Mouse (Mus musculus): Measurements from ENCODE around the gene Atad2b.
A peak's percentile ranks its signal among the peaks of the same experiment; 100 is the strongest.
"Not testable (repeated sequence)": the region's sequence is repeated elsewhere in the genome, so short reads cannot be mapped to it uniquely, and the experiment has no call there.

The Atad2b gene

DNA sequence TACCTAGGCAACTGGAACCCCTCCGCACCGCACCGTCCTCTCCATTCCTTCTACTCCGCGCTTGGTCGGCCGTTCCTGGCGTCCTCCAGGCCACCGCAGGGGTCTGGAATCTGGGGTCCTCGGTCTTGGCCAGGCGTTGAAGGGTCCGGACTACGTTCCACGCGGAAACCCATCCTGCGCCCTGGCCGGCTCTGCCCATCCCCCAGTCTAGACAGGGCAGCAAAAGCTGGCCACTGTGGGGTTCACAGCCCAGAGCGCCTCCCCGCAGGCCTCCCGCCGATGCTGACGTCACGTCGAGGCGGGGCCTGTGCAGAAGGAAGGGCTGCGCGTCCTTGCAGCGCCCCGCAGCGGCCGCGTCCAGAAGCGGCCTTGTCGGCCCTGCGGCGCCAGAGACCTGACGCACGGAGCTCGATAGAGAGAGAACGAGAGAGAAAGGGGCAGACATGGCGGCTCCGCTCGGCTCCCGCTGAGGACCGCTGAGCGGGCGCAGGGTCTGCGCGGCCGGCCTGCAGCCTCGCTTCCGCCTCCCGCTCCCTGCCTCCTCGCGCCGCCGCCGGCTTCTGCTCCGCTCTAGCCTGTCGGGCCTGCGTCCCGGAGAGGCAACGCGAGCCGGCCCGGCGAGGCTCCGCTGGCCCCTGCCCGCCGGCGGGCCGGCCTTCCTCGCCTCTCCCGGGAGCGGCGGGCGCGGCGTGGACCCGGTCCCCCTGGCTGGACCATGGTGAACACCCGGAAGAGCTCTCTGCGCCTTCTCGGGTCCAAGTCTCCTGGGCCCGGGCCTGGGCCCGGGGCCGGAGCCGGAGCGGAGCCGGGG is at the start of gene Atad2b:
TSS of gene Atad2b (plus strand) at position 360 of the 811 bp plus-strand sequence.
- DNase-seq (ENCODE audit: low spot score in 2 of 2), result peak; percentile 96 to 97

GRCm38 (mm10) chr12:4868924-4869323 is 48.2 kb upstream of the Atad2b start:
- no peak for DNase-seq (ENCODE audit: low spot score in 2 of 2)

GRCm38 (mm10) chr12:4871260-4871659 is 45.9 kb upstream of the Atad2b start:
- DNase-seq (ENCODE audit: low spot score in 2 of 2), result no peak

- DNase-seq (ENCODE audit: low spot score in 2 of 2), result no peak
Measured at GRCm38 (mm10) chr12:4872273-4872672, 44.9 kb upstream of the Atad2b start.

GRCm38 (mm10) chr12:4872983-4873477 is 44.1 kb upstream of the Atad2b start:
- DNase-seq (ENCODE audit: low spot score in 2 of 2), result no peak

DNA sequence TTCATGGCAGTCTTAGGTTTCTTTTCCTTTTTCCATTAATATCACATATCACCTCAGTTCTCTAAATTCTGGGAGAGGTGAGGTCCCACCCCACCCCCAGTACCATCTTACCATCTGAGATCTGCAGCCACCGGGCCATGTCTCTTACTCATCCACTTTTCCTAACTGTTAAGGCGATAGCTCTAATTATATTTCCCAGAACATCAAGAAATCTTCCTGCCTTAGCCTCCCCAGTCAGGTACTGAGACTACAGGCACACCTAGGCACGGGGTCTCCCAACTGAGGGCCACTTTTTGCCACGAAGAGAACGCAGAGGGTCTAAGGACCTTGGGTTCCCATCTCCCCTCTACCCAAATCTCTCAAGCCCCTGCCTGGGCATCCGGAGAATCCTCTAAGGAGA is 43.6 kb upstream of the Atad2b start:
- no peak for DNase-seq (ENCODE audit: low spot score in 2 of 2)

DNA sequence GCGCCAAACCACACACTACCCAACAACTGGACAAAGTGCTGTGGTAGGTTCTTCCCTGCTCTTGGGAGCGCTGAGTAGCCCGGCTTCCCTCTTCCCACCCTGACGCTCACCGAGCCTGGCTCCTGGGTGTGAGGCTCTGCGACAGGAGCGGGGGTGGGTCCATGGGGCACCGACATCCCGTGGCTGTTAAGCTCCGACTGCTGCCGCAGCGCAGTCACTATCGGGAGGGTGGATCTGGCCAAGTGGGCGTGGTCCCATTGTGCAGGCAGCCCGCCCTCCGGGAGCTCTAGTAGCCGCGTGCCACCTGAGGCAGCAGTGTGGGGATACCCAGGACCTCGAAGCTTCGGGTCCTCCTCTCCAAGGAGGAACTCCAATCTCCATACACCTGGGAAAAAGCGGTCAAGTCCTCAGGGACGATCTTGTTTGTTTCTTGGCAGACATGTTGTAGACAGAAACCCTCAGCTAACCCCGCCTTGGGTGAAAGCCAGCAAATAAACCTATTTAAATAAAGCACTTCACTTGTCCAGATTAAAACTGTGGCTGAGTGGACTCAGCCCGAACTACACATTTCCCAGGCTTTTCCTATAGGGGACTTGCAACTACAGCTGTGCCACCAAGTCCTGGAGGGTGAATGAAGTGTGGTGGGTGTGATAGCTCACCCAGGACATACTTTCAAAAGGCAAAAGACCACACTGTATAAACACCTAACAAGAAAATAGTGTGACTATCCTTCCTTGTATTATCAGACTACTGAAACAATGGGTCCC is 42.8 kb upstream of the Atad2b start, which contains the start of gene Mfsd2b:
TSS of gene Mfsd2b (minus strand) at position 199 of the 767 bp plus-strand sequence.
- DNase-seq (ENCODE audit: low spot score in 2 of 2), result peak; percentile 21 to 28

DNA sequence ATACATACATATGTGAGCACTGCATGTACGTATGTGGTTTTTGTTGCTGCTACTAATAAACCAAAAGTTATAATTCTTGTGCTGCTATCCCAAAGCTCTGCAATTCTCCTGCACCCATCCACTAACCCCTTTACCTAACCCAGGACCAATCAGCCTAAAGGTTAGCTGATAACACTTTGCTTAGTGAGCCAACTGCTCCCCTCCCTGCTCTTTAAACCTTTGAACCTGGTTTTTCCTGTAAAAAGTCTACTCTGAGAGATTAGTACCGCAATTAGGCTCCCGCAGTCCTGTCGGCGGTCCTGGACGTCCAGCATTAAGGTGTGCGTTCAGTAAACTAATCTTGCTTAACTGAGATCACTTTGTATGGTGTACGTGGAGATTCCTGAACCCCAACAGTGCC is 41.5 kb upstream of the Atad2b start:
- DNase-seq (ENCODE audit: low spot score in 2 of 2), result no peak

GRCm38 (mm10) chr12:4878296-4878783 is 38.8 kb upstream of the Atad2b start:
- no peak for DNase-seq (ENCODE audit: low spot score in 2 of 2)

GRCm38 (mm10) chr12:4879048-4879447 is 38.1 kb upstream of the Atad2b start:
- DNase-seq (ENCODE audit: low spot score in 2 of 2), result no peak

DNA sequence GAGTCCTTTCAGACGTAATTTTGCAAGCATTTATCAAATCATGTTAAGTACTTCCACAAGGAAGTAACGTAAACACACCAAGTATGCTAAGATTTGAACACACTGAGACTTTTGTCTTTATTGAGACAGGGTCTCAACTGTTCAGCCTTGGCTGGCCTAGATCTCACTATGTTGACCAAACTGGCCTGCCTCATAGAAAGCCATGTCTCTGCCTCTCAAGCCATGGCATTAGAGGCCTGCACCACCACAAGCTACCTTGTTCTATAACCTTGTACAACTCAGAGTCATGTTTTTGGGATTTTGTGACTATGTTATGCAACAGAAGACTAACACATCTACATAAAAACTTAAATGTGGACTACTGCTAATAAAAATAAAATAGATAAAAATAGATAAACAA is 35.1 kb upstream of the Atad2b start:
- no peak for DNase-seq (ENCODE audit: low spot score in 2 of 2)

GRCm38 (mm10) chr12:4885062-4885461 is 32.1 kb upstream of the Atad2b start:
- no peak for DNase-seq (ENCODE audit: low spot score in 2 of 2)

- not testable (repeated sequence) for DNase-seq (ENCODE audit: low spot score in 2 of 2)
Measured at GRCm38 (mm10) chr12:4886581-4886980, 30.6 kb upstream of the Atad2b start.

DNA sequence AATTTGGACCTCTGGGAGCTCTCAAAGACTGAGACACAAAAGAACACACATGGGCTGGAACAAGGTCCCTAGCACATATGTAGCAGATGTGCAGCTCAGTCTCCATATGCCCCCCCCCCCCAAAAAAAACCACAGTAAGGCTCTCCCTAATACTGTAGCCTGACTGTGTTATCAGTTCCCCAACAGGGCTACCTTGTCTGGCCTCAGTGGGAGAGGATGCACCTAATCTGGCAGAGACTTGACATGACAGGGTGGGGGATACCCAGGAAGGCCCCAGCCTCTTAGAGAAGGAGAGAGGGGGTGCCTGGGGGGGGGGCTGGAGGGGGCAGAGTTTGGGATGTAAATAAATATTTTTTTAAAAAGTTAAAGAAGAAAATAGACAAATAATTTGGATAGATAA is 28.4 kb upstream of the Atad2b start:
- DNase-seq (ENCODE audit: low spot score in 2 of 2), result no peak

DNA sequence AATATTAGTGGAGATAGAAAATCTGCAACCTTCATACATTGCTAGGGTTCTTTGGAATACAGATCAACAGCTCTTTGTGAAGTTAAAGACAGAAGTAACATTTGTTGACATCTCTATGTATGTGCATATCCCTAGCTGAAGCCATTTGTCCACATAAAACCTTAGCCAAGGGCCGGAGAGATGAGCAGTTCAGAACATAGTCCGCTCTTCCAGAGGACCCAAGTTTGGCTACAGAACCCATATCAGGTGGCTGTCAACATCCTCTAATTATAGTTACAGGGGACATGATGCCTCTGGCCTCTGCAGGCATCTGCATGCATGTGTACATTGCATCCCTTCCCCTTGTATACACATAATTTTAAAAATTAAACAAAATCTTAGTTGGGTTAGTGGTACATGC is 27.9 kb upstream of the Atad2b start:
- no peak for DNase-seq (ENCODE audit: low spot score in 2 of 2)

GRCm38 (mm10) chr12:4889891-4890290 is 27.3 kb upstream of the Atad2b start:
- DNase-seq (ENCODE audit: low spot score in 2 of 2), result no peak

DNA sequence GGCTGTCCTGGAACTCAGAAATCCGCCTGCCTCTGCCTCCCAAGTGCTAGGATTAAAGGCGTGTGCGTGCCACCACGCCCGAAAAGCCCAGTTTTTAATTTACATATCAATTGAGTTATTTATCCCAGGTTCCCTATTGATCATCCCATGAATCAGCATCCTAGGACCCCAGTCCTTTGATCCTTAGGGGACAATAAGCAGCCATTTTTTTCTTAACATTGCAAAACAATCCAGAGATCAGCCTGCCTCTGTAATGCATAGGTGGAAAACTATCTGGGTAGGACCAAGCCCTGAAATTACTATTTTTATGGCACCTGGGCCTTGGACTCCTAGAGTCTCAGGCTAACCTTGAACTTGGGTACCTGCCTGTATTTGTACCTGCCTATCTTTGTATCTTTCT is 19.1 kb upstream of the Atad2b start:
- no peak for DNase-seq (ENCODE audit: low spot score in 2 of 2)

- no peak for DNase-seq (ENCODE audit: low spot score in 2 of 2)
Measured at GRCm38 (mm10) chr12:4905946-4906345, 11.2 kb upstream of the Atad2b start.

GRCm38 (mm10) chr12:4906476-4906875 is 10.7 kb upstream of the Atad2b start:
- DNase-seq (ENCODE audit: low spot score in 2 of 2), result no peak

DNA sequence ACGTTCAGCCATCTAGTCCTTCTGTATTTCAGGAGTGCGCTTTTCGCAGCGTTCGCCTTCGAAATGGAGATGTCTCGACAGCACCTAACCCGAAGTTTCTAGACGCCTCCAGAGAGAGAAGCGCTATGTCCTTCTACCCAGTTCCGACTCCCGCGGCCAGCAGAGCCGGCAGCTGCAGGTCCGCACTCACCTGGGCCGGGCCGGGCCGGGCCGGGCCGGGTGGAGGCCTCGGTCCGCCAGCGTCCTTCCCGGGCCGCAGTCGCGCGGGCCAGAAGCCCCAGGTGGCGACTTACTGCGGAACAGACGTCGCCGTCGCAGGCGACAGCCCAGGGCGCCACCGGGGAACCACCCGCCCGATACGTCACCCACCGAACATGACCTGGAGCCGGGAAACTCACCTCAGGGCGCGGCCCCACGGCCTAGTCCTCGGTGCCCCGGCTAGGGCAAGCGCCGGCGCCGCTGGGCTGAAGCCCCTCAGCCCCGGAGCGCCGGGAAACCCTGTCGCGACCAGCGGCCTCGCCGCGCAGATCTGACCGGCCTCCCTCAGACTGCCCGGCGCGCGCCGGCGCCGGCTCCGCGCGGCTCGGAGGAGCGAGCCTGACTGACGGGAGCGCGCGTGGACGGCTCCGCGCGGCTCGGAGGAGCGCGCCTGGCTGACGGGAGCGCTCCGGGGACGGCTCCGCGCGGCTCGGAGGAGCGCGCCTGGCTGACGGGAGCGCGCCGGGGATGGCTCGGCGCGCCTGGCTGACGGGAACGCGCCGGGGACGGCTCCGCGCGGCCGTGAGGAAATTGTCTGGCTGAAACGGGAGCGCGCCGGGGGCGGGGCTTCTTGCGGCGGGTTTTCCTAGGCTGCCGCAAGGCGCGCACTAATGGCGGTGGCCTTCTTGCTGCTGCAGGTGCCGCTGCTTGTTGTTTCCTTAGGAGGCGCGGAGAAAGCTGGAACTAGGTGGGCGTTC is 9.9 kb upstream of the Atad2b start, which contains the start of gene Ubxn2a:
TSS of gene Ubxn2a (minus strand) at position 755 of the 956 bp plus-strand sequence.
- peak; percentile 88 to 96 for DNase-seq (ENCODE audit: low spot score in 2 of 2)

DNA sequence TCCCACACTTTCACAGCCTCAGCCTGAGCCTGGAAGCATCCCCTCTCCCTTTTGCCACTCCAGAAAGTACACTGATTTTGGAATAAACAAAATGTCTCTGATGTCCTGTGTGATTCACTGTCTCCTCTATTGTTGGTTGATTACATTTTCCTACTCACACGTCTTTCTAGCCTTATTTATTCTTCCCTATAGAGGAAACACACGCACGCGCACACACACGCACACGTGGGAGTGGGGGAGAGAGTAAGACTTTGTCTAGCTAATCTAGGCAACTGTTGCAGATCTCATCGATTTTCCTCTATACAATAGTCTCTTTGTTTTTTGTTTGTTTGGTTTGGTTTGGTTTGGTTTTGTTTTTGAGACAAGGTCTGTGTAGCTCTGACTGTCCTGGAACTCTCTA is 8.8 kb upstream of the Atad2b start:
- DNase-seq (ENCODE audit: low spot score in 2 of 2), result no peak

Data from frontal cortex, postnatal 36 days (tissue).